Mouse (Mus musculus): Measurements from ENCODE around the gene Polrmt. TPM values are rescaled to one million over a fixed set of nuclear protein-coding genes. Genes with fewer than 3 reads are reported as not detected.
A peak's percentile ranks its signal among the peaks of the same experiment; 100 is the strongest.
"Not testable (repeated sequence)": the region's sequence is repeated elsewhere in the genome, so short reads cannot be mapped to it uniquely, and the experiment has no call there.

Polrmt gene
- total and polyA plus RNA-seq, 2 experiments from 2014 or later: 29.7 to 36.5 TPM

DNA sequence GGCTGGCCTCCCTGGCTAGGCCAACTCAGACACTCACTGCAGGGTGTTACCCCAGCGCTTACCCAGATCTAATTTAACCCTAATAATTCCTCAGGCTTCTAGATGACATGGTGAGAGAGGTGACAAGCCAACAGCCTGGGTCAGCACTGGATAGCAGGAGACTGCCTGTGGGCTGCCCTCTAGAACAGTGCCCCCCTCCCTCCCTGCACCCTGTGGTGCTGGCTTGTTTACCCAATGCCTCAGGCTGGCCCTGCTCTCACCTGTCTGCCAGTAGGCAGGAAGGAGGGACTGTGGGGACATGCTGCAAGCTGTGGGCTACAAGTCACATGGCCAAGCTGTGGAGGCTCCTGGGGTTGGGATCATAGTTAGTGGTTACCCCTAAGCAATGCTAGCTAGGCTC, 39.2 kb downstream of the Polrmt start:
- ATAC-seq: no peak
- DNase-seq (ENCODE audit: low spot score): no peak
- Histone ChIP-seq H3K27ac (no peak overlapping the region), H3K9me3 (ENCODE audit: low read length) (no peaks in the 10 kb centered on the region), H3K9ac (replicated peaks; ENCODE audit: low read length) (peak overlapping the region; percentile 17; the same call in 1 of the 2 replicates), H3K27me3 (ENCODE audit: insufficient read depth, low read length) (no peaks in the 10 kb centered on the region), H3K4me3 (ENCODE audit: low read length) (peak overlapping the region; percentile 10; the same call in 1 of the 2 replicates), H3K4me2 (ENCODE audit: low read depth, low read length) (peak overlapping the region; percentile 91), H3K4me1 (ENCODE audit: insufficient read depth, low read length) (peaks cover 23% of the 10 kb centered on the region), H3K36me3 (ENCODE audit: insufficient read depth, low read length) (peaks cover 27% of the 10 kb centered on the region)
- WGBS: 73% methylated on average over 1 of the region's 1 CpGs
- TF ChIP-seq CTCF (IDR thresholded peaks at IDR 0.05; ENCODE audit: low read depth): no peak

DNA sequence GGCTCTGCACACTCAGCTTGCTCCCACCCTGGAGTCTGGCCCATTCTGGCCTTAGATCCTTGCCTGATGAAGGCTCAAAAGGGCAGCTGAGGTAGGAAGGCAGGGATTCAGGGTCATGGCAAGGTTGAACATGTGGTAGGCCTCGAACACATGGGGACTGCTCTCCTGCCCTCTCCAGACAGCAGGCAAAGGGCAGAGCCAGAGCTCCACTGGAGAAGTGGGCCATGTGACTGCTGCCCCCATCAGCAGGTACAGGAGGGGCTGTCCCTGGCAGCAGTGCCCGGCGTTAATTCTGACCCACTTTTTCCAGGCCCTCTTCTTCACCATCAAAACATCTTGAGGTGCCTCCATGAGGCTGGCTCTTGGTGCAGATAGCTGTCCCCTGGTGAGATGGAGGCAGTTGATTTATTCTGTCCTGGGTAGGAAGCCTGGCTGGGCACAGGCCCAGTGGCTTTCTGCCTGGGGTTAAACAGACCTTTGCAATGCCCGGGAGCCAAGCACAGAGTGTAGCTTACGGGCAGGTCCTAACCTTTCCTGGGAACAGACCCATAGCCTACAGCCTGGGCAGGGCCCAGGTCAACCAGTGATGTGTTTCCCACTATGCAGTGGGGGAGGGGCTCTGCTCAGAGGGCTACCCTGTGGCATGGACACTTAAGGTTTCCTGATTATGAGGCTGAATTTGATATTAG, 39.8 kb downstream of the Polrmt start:
- H3K4me3 ChIP-seq (ENCODE audit: low read length): peak overlapping the region; percentile 69
- no peak for TF ChIP-seq CTCF (IDR thresholded peaks at IDR 0.05; ENCODE audit: low read depth)
- H3K4me2 ChIP-seq (ENCODE audit: low read depth, low read length): peak overlapping the region; percentile 91
- peak overlapping the region; percentile 45 for H3K27ac ChIP-seq
- DNase-seq (ENCODE audit: low spot score): no peak
- WGBS: 66% methylated on average over 5 of the region's 5 CpGs
- peak overlapping the region; percentile 91; the same call in 1 of the 2 replicates for H3K9ac ChIP-seq (replicated peaks; ENCODE audit: low read length)
- ATAC-seq: no peak
- peaks cover 21% of the 10 kb centered on the region for H3K36me3 ChIP-seq (ENCODE audit: insufficient read depth, low read length)
- H3K4me1 ChIP-seq (ENCODE audit: insufficient read depth, low read length): peaks cover 23% of the 10 kb centered on the region
- no peaks in the 10 kb centered on the region for H3K27me3 ChIP-seq (ENCODE audit: insufficient read depth, low read length)
- H3K9me3 ChIP-seq (ENCODE audit: low read length): no peaks in the 10 kb centered on the region

DNA sequence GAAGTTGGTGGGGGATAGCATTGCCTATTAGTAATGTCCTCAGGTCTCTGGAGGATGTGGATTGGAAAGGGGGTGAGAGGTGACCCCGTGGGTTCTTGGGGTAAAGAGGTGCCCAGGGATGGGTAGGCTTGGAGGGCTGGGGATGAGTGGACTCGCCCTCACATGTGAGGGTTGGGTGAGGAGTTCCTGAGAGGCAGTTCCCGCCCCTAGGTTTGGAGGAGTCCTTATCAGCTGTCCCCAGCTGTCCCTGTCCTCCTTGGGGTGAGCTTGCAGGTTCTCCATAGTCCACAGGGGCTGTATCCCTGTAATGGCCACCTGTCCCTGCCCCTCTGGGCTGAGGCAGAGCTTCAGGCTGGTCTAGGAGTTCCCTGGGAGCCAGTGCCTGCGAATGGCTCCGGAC, 40.4 kb downstream of the Polrmt start:
- Histone ChIP-seq H3K4me3 (ENCODE audit: low read length) (peak overlapping the region; percentile 69), H3K9ac (replicated peaks; ENCODE audit: low read length) (peak overlapping the region; percentile 91; the same call in 1 of the 2 replicates), H3K4me1 (ENCODE audit: insufficient read depth, low read length) (peaks cover 23% of the 10 kb centered on the region), H3K27me3 (ENCODE audit: insufficient read depth, low read length) (no peaks in the 10 kb centered on the region), H3K9me3 (ENCODE audit: low read length) (no peaks in the 10 kb centered on the region), H3K4me2 (ENCODE audit: low read depth, low read length) (peak overlapping the region; percentile 91), H3K27ac (peak overlapping the region; percentile 45), H3K36me3 (ENCODE audit: insufficient read depth, low read length) (peaks cover 15% of the 10 kb centered on the region)
- no peak for ATAC-seq
- WGBS: 86% methylated on average over 5 of the region's 5 CpGs
- no peak for DNase-seq (ENCODE audit: low spot score)
- TF ChIP-seq CTCF (IDR thresholded peaks at IDR 0.05; ENCODE audit: low read depth): no peak

- DNase-seq (ENCODE audit: low spot score) (no peak), ATAC-seq (no peak)
- Histone ChIP-seq H3K36me3 (ENCODE audit: insufficient read depth, low read length) (peaks cover 5% of the 10 kb centered on the region), H3K4me1 (ENCODE audit: insufficient read depth, low read length) (peaks cover 23% of the 10 kb centered on the region), H3K9ac (replicated peaks; ENCODE audit: low read length) (peak overlapping the region; percentile 91), H3K9me3 (ENCODE audit: low read length) (no peaks in the 10 kb centered on the region), H3K4me2 (ENCODE audit: low read depth, low read length) (peak overlapping the region; percentile 91), H3K27ac (peak overlapping the region; percentile 84), H3K4me3 (ENCODE audit: low read length) (peak overlapping the region; percentile 69), H3K27me3 (ENCODE audit: insufficient read depth, low read length) (no peaks in the 10 kb centered on the region)
- 7% methylated on average over 10 of the region's 10 CpGs for WGBS
- TF ChIP-seq CTCF (IDR thresholded peaks at IDR 0.05; ENCODE audit: low read depth): no peak
Measured at GRCm38 (mm10) chr10:79704970-79705360, 41.4 kb downstream of the Polrmt start.

DNA sequence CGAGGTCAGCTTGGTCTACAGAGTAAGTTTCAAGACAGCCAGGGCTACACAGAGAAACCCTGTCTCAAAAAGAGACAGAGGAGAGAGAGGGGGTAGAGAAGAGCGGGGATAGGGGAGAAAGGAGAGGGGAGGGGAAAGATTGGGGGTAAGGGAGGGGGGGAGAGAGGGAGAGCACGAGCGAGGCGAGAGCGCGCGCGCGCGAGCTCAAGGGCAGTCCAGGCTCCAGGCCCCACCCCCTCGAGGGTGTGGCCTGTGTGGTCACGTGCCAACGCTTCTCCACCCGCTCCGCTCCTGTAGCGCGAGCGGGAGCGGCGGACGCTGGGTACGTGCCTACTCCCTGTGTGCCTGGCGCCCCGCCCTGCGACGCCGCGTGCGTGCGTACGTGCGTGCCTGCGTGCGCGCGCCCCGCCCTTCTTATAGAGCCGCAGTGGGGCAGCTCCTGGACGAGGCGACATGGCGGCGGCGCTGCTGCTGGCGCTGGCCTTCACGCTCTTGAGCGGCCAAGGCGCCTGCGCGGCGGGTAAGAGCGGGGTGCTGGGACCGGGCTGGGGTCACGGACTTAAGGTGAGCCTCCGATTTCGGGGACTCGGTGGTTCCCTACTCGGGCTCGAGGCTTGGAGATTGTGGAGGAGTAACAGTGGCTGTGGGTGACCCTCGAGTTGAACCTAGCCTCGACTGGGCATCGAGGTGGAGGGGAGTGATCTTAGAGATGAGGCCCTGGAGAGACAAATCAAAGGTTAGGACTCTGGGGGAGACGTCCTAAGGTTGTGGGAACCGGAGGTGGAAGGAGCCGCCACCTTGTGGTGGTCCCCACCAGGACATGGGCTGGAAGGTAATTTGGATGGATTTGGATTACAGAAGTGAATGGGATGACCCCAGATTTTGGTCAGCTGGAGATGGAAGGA, 42.1 kb downstream of the Polrmt start, which contains the start of gene Bsg:
Gene Bsg (plus strand): TSS at position 427 of the 905 bp plus-strand sequence.
- Histone ChIP-seq H3K9ac (replicated peaks; ENCODE audit: low read length) (peak within 1 kb of the TSS; percentile 91), H3K36me3 (ENCODE audit: insufficient read depth, low read length) (no peaks in the 10 kb centered on the region), H3K4me3 (ENCODE audit: low read length) (peak within 1 kb of the TSS; percentile 69), H3K4me2 (ENCODE audit: low read depth, low read length) (peak within 1 kb of the TSS; percentile 91), H3K9me3 (ENCODE audit: low read length) (no peaks in the 10 kb centered on the region), H3K27me3 (ENCODE audit: insufficient read depth, low read length) (no peaks in the 10 kb centered on the region), H3K4me1 (ENCODE audit: insufficient read depth, low read length) (peaks cover 23% of the 10 kb centered on the region), H3K27ac (peak within 1 kb of the TSS; percentile 84)
- DNase-seq (ENCODE audit: low spot score): peak; percentile 100
- TF ChIP-seq CTCF (IDR thresholded peaks at IDR 0.05; ENCODE audit: low read depth): peak; percentile 73
- ATAC-seq: peak; percentile 94
- under 1% methylated on average over 59 of the region's 65 CpGs for WGBS

- Histone ChIP-seq H3K4me3 (ENCODE audit: low read length) (peak overlapping the region; percentile 69), H3K4me1 (ENCODE audit: insufficient read depth, low read length) (peaks cover 23% of the 10 kb centered on the region), H3K4me2 (ENCODE audit: low read depth, low read length) (peak overlapping the region; percentile 91; the same call in 1 of the 2 replicates), H3K27ac (peak overlapping the region; percentile 60; the same call in 1 of the 2 replicates), H3K9me3 (ENCODE audit: low read length) (no peaks in the 10 kb centered on the region), H3K27me3 (ENCODE audit: insufficient read depth, low read length) (no peaks in the 10 kb centered on the region), H3K36me3 (ENCODE audit: insufficient read depth, low read length) (no peaks in the 10 kb centered on the region), H3K9ac (replicated peaks; ENCODE audit: low read length) (no peak overlapping the region; the same call in 1 of the 2 replicates)
- 70% methylated on average over 10 of the region's 10 CpGs for WGBS
- DNase-seq (ENCODE audit: low spot score) (no peak), ATAC-seq (no peak)
- no peak for TF ChIP-seq CTCF (IDR thresholded peaks at IDR 0.05; ENCODE audit: low read depth)
Measured at GRCm38 (mm10) chr10:79703541-79703940, 42.8 kb downstream of the Polrmt start.

DNA sequence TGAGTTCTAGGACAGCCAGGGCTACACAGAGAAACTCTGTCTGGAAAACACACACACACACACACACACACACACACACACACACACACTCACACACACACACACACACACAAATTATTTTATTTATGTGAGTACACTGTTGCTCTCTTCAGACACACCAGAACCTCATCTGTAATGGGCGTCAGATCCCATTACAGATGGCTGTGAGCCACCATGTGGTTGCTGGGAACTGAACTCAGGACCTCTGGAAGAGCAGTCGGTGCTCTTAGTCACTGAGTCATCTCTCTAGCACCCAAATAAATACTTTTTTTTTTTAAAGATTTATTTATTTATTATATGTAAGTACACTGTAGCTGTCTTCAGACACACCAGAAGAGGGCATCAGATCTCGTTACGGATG, 43.4 kb downstream of the Polrmt start:
- not testable (repeated sequence) for H3K27ac ChIP-seq; H3K27me3 ChIP-seq (ENCODE audit: insufficient read depth, low read length); H3K9me3 ChIP-seq (ENCODE audit: low read length); ATAC-seq; H3K36me3 ChIP-seq (ENCODE audit: insufficient read depth, low read length); H3K4me2 ChIP-seq (ENCODE audit: low read depth, low read length); H3K4me3 ChIP-seq (ENCODE audit: low read length); DNase-seq (ENCODE audit: low spot score); H3K9ac ChIP-seq (replicated peaks; ENCODE audit: low read length)
- peaks cover 23% of the 10 kb centered on the region for H3K4me1 ChIP-seq (ENCODE audit: insufficient read depth, low read length)
- 83% methylated on average over 2 of the region's 4 CpGs for WGBS

All from hindbrain, postnatal 0 days (tissue).